Mouse (Mus musculus): Measurements from ENCODE around the gene Pik3r6. TPM values are rescaled to one million over a fixed set of nuclear protein-coding genes. Genes with fewer than 3 reads are reported as not detected.

Gene Pik3r6
- polyA plus RNA-seq (2014; fragmentation: Illumina TruSeq; extraction: RNeasy Lipid Tissue Mini Kit (QIAGEN cat#74804); ENCODE audit: low read depth, low replicate concordance) = 0.48 TPM

GRCm38 (mm10) chr11:68502902-68503629, at the start of gene Pik3r6:
Pik3r6 (plus strand) TSS chr11:68503019.

GRCm38 (mm10) chr11:68555918-68556584, 53.2 kb downstream of the Pik3r6 start, which contains the start of gene Mfsd6l:
Mfsd6l (plus strand) TSS chr11:68556186.

GRCm38 (mm10) chr11:68586721-68587120, 83.9 kb downstream of the Pik3r6 start, which contains the start of gene Ccdc42:
Ccdc42 (plus strand) TSS chr11:68587021.

Other genes starting within 250 kb of the Pik3r6 start
- 0.74 TPM for gene Ntn1, start 102.2 kb upstream of the Pik3r6 start, polyA plus RNA-seq (2014; fragmentation: Illumina TruSeq; extraction: RNeasy Lipid Tissue Mini Kit (QIAGEN cat#74804); ENCODE audit: low read depth, low replicate concordance)
- 0.16 TPM for gene Pik3r5, start 70.9 kb upstream of the Pik3r6 start, polyA plus RNA-seq (2014; fragmentation: Illumina TruSeq; extraction: RNeasy Lipid Tissue Mini Kit (QIAGEN cat#74804); ENCODE audit: low read depth, low replicate concordance)
- not detected for gene Mfsd6l, start 53.2 kb downstream of the Pik3r6 start, polyA plus RNA-seq (2014; fragmentation: Illumina TruSeq; extraction: RNeasy Lipid Tissue Mini Kit (QIAGEN cat#74804); ENCODE audit: low read depth, low replicate concordance)
- not detected for gene Ccdc42, start 84.0 kb downstream of the Pik3r6 start, polyA plus RNA-seq (2014; fragmentation: Illumina TruSeq; extraction: RNeasy Lipid Tissue Mini Kit (QIAGEN cat#74804); ENCODE audit: low read depth, low replicate concordance)
- 6.5 TPM for gene Myh10, start 188.5 kb downstream of the Pik3r6 start, polyA plus RNA-seq (2014; fragmentation: Illumina TruSeq; extraction: RNeasy Lipid Tissue Mini Kit (QIAGEN cat#74804); ENCODE audit: low read depth, low replicate concordance)